8 mouse cellular contexts compared by ENCODE assay signal in genomic region chr5:138170936-138171561, GRCm38 (mm10). TPM values are rescaled to one million over a fixed set of nuclear protein-coding genes. Genes with fewer than 3 reads are reported as not detected.
A peak's percentile ranks its signal among the peaks of the same experiment; 100 is the strongest.
DNase-seq lines count a peak whose midpoint lies in the region; ATAC-seq and TF ChIP-seq lines count a peak whose summit lies in the region.

No protein-coding gene starts in this region.

- ATAC-seq in cerebellum, adult (ENCODE audit: insufficient number of reproducible peaks, low FRiP score, low TSS enrichment) = peak; percentile 80
- peak; percentile 88 for ATAC-seq in forebrain, embryonic 13.5 days
- ATAC-seq in neural tube, embryonic 15.5 days (ENCODE audit: low FRiP score) = peak; percentile 89

- no peaks in the 10 kb centered on the region for H3K9me3 ChIP-seq in ES-Bruce4 (replicated peaks; ENCODE audit: control insufficient read depth, insufficient read depth, low read length, poor library complexity, severe bottlenecking)
- no peaks in the 10 kb centered on the region for H3K9me3 ChIP-seq in forebrain, embryonic 13.5 days (replicated peaks)
- no peaks in the 10 kb centered on the region for H3K9me3 ChIP-seq in neural tube, embryonic 15.5 days (replicated peaks)

- under 1% methylated on average over 47 of the region's 47 CpGs for WGBS in forebrain, embryonic 13.5 days
- under 1% methylated on average over 47 of the region's 47 CpGs for WGBS in neural tube, embryonic 15.5 days

- peaks cover 41% of the 10 kb centered on the region for H3K36me3 ChIP-seq in ES-Bruce4 (ENCODE audit: control insufficient read depth, insufficient read depth, low read length, poor library complexity, severe bottlenecking)
- H3K36me3 ChIP-seq in forebrain, embryonic 13.5 days (ENCODE audit: poor library complexity, severe bottlenecking) = peaks cover 57% of the 10 kb centered on the region
- peaks cover 46% of the 10 kb centered on the region for H3K36me3 ChIP-seq in neural tube, embryonic 15.5 days

- peak; percentile 97 to 98 for DNase-seq in heart, postnatal 14 days
- DNase-seq in layer of hippocampus, adult 11-12 months (ENCODE audit: low spot score) = peak; percentile 94
- peak; percentile 96 to 97 for DNase-seq in lung, adult 18-20 months
- DNase-seq in testis, postnatal 14 days (ENCODE audit: low spot score) = peak; percentile 96

- peak; percentile 20; the same call in 1 of the 2 replicates for TF ChIP-seq EP300 in ES-Bruce4 (IDR thresholded peaks at IDR 0.05; ENCODE audit: insufficient read depth, low read depth, low read length)

- TF ChIP-seq POLR2A in ES-Bruce4 (IDR thresholded peaks at IDR 0.05; ENCODE audit: insufficient read depth, low read length) = no peak

- H3K4me2 ChIP-seq in forebrain, embryonic 13.5 days = peak overlapping the region; percentile 87
- H3K4me2 ChIP-seq in neural tube, embryonic 15.5 days = peak overlapping the region; percentile 94

- peak overlapping the region; percentile 94 for H3K9ac ChIP-seq in ES-Bruce4 (ENCODE audit: low read depth, poor library complexity, severe bottlenecking)
- H3K9ac ChIP-seq in forebrain, embryonic 13.5 days = peak overlapping the region; percentile 79
- peak overlapping the region; percentile 60 for H3K9ac ChIP-seq in neural tube, embryonic 15.5 days (replicated peaks)

- H3K4me3 ChIP-seq in ES-Bruce4 (ENCODE audit: low read depth, low read length) = peak overlapping the region; percentile 94
- H3K4me3 ChIP-seq in forebrain, embryonic 13.5 days = peak overlapping the region; percentile 78
- peak overlapping the region; percentile 76 for H3K4me3 ChIP-seq in neural tube, embryonic 15.5 days (replicated peaks)

- intact Hi-C loops in heart, postnatal 14 days (cut with DNase I) = no loop called here

- H3K27me3 ChIP-seq in ES-Bruce4 (ENCODE audit: control insufficient read depth, insufficient read depth, low read length, poor library complexity, severe bottlenecking) = no peaks in the 10 kb centered on the region
- H3K27me3 ChIP-seq in forebrain, embryonic 13.5 days = no peaks in the 10 kb centered on the region
- no peaks in the 10 kb centered on the region for H3K27me3 ChIP-seq in neural tube, embryonic 15.5 days (replicated peaks)

- no peak for TF ChIP-seq CTCF in ES-Bruce4 (IDR thresholded peaks at IDR 0.05; ENCODE audit: low read depth, low read length)

- H3K4me1 ChIP-seq in ES-Bruce4 (ENCODE audit: control insufficient read depth, insufficient read depth, low read length) = peaks cover 2% of the 10 kb centered on the region
- peaks cover 37% of the 10 kb centered on the region for H3K4me1 ChIP-seq in forebrain, embryonic 13.5 days
- peaks cover 38% of the 10 kb centered on the region for H3K4me1 ChIP-seq in neural tube, embryonic 15.5 days

- H3K27ac ChIP-seq in ES-Bruce4 (ENCODE audit: insufficient read depth, low read length) = peak overlapping the region; percentile 77
- H3K27ac ChIP-seq in forebrain, embryonic 13.5 days = peak overlapping the region; percentile 95
- H3K27ac ChIP-seq in neural tube, embryonic 15.5 days (replicated peaks) = peak overlapping the region; percentile 92

RNA-seq across cellular contexts. Expression of gene Ap4m1, which starts 0.8 kb away (rescaled TPM):
- polyA plus RNA-seq in ES-Bruce4 (2011; ENCODE audit: insufficient read depth, insufficient read length, low read depth, missing spikeins) = 11.4 and 14.7 TPM in 2 replicates
- polyA plus RNA-seq in forebrain, embryonic 13.5 days (2015; fragmentation: Nextera tagmentation; extraction: Ambion mirVana) = 29.2 and 29.7 TPM in 2 replicates
- total RNA-seq in heart, postnatal 14 days (2021) = 10 to 100 TPM in 1 of 2 experiments, 1 to 10 TPM in 1; 9.2 to 10.9 TPM
- 22.8 and 23.0 TPM in 2 replicates for polyA plus RNA-seq in neural tube, embryonic 15.5 days (2015; fragmentation: Nextera tagmentation; extraction: Ambion mirVana)

RNA-seq across cellular contexts. Expression of gene Mcm7, which starts 1.2 kb away (rescaled TPM):
- polyA plus RNA-seq in ES-Bruce4 (2011; ENCODE audit: insufficient read depth, insufficient read length, low read depth, missing spikeins) = 298 and 304 TPM in 2 replicates
- polyA plus RNA-seq in forebrain, embryonic 13.5 days (2015; fragmentation: Nextera tagmentation; extraction: Ambion mirVana) = 258 and 276 TPM in 2 replicates
- 10 to 100 TPM; 13.0 to 19.2 TPM for total RNA-seq in heart, postnatal 14 days (2021)
- 62.9 and 99.9 TPM in 2 replicates for polyA plus RNA-seq in neural tube, embryonic 15.5 days (2015; fragmentation: Nextera tagmentation; extraction: Ambion mirVana)

RNA-seq across cellular contexts. Expression of gene Cops6, which starts 10.2 kb away (rescaled TPM):
- polyA plus RNA-seq in ES-Bruce4 (2011; ENCODE audit: insufficient read depth, insufficient read length, low read depth, missing spikeins) = 121 and 122 TPM in 2 replicates
- 308 and 315 TPM in 2 replicates for polyA plus RNA-seq in forebrain, embryonic 13.5 days (2015; fragmentation: Nextera tagmentation; extraction: Ambion mirVana)
- 100 to 1,000 TPM; 124 TPM for total RNA-seq in heart, postnatal 14 days (2021)
- 325 and 328 TPM in 2 replicates for polyA plus RNA-seq in neural tube, embryonic 15.5 days (2015; fragmentation: Nextera tagmentation; extraction: Ambion mirVana)

RNA-seq across cellular contexts. Expression of gene Zfp113, which starts 15.5 kb away (rescaled TPM):
- polyA plus RNA-seq in ES-Bruce4 (2011; ENCODE audit: insufficient read depth, insufficient read length, low read depth, missing spikeins) = 10.0 and 12.4 TPM in 2 replicates
- 46.1 and 49.5 TPM in 2 replicates for polyA plus RNA-seq in forebrain, embryonic 13.5 days (2015; fragmentation: Nextera tagmentation; extraction: Ambion mirVana)
- total RNA-seq in heart, postnatal 14 days (2021) = 10 to 100 TPM in 1 of 2 experiments, 1 to 10 TPM in 1; 8.0 to 10.9 TPM
- 22.0 and 24.9 TPM in 2 replicates for polyA plus RNA-seq in neural tube, embryonic 15.5 days (2015; fragmentation: Nextera tagmentation; extraction: Ambion mirVana)

RNA-seq across cellular contexts. Expression of gene Taf6, which starts 16.2 kb away (rescaled TPM):
- 51.6 and 55.4 TPM in 2 replicates for polyA plus RNA-seq in ES-Bruce4 (2011; ENCODE audit: insufficient read depth, insufficient read length, low read depth, missing spikeins)
- polyA plus RNA-seq in forebrain, embryonic 13.5 days (2015; fragmentation: Nextera tagmentation; extraction: Ambion mirVana) = 115 and 121 TPM in 2 replicates
- total RNA-seq in heart, postnatal 14 days (2021) = 10 to 100 TPM; 25.3 to 28.4 TPM
- polyA plus RNA-seq in neural tube, embryonic 15.5 days (2015; fragmentation: Nextera tagmentation; extraction: Ambion mirVana) = 62.5 and 70.0 TPM in 2 replicates

Comparison
In these comparisons a context has a peak if more than half of its experiments do, and no peak if none do; other contexts are left out.
1. Peak in every context shown above with its lines: DNase-seq, ATAC-seq, H3K4me3 ChIP-seq and H3K27ac ChIP-seq.